Mouse (Mus musculus) intestine, postnatal 0 days (tissue): ENCODE measurements around the gene Pitx2. TPM values are rescaled to one million over a fixed set of nuclear protein-coding genes. Genes with fewer than 3 reads are reported as not detected.

Experiments
- ATAC-seq: fragments of 200-750 bp; cut with Nextera tagmentation; 2 replicates; pipeline ENCODE4 v1.8.0; 2017; ENCODE audit warnings: mild to moderate bottlenecking, moderate TSS enrichment, moderate library complexity
- H3K27ac ChIP-seq: fragments of 300-500 bp; sonication (generic); 2 replicates; pipeline ENCODE4 v1.5.1; 2014; ENCODE audit warnings: mild to moderate bottlenecking, low read depth, low read length, moderate library complexity
- H3K27me3 ChIP-seq: fragments of 300-500 bp; sonication (generic); replicated peaks from 2 replicates; pipeline ENCODE4 v1.6.1; 2014; ENCODE audit warnings: low read length, mixed read lengths; ENCODE audit not compliant: control insufficient read depth, insufficient read depth
- H3K36me3 ChIP-seq: fragments of 300-500 bp; sonication (generic); 2 replicates; pipeline ENCODE4 v1.6.1; 2014; ENCODE audit warnings: mild to moderate bottlenecking, moderate library complexity; ENCODE audit not compliant: control insufficient read depth, insufficient read depth
- H3K4me1 ChIP-seq: fragments of 300-500 bp; sonication (generic); replicated peaks from 2 replicates; pipeline ENCODE4 v1.6.1; 2014; ENCODE audit warnings: antibody characterized with exemption, low read length, mixed read lengths; ENCODE audit not compliant: control insufficient read depth, insufficient read depth
- H3K4me2 ChIP-seq: fragments of 300-500 bp; sonication (generic); replicated peaks from 2 replicates; pipeline ENCODE4 v1.6.1; 2014; ENCODE audit warnings: low read depth, mild to moderate bottlenecking, moderate library complexity
- H3K4me3 ChIP-seq: fragments of 300-500 bp; sonication (generic); 2 replicates; pipeline ENCODE4 v1.5.1; 2014; ENCODE audit warnings: low read depth, low read length
- H3K9ac ChIP-seq: fragments of 300-500 bp; sonication (generic); 2 replicates; pipeline ENCODE4 v1.6.1; 2014; ENCODE audit warnings: mild to moderate bottlenecking, low read depth, low read length
- H3K9me3 ChIP-seq: fragments of 300-500 bp; sonication (generic); 2 replicates; pipeline ENCODE4 v1.6.1; 2016; ENCODE audit warnings: mixed run types; ENCODE audit not compliant: control insufficient read depth
- CTCF ChIP-seq: sonication (generic); IDR thresholded peaks from 2 replicates; pipeline ENCODE4 v1.5.1; 2016; ENCODE audit warnings: low read depth, mild to moderate bottlenecking, control low read depth, antibody characterized with exemption, moderate library complexity
- WGBS: fragments of 180-500 bp; shearing (Covaris S2); extraction: QIAGEN DNeasy Blood & Tissue Kit; methylation state at CpG from one replicate; pipeline ENCODE4 v1.1.7; 2014; 5-methylcytosine and 5-hydroxymethylcytosine counted together
- polyA plus RNA-seq: library from polyadenylated mRNA; unstranded; fragments of >200 nt; fragmentation: Nextera tagmentation; extraction: Ambion mirVana; gene quantifications from 2 replicates; pipeline ENCODE4 v1.2.1, GENCODE M21; 2015

Gene Pitx2
- polyA plus RNA-seq, 1 experiment from 2014 or later, result 18.3 TPM

DNA sequence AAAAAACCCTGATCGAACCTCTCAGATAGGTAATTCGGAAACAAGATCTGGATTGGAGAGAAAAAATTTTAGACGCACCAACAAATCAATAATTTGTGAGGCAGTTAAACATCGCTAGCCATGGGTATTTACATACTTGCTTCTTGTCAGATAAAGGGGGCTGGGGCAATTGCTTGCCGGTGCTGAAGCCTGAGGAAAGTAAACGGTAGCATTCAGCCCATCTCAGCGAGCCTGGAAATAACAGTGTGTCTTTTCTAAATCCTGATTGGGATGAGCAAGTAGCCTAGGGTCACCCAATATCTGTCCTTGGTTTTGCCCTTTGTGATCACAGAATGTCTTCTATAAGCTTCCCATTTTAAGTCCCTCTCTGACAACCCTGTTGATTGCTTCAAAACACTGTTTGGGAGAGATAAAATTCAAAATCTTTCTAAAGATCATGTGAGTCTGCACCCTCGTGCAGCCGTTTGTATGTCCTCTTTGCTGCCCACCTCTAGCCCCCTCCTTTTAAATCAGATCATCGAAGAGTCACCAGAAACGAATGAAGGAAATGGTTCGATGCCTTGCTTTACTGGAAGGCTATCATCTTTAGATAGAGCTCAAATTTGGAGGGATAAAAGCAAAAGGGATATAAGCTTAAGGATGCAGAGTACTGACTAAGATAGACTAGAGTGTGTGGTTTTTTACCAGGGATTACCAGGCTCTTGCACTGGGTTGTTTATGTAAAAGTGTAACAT lies 3.7 kb upstream of the Pitx2 start:
- 21% methylated on average over 12 of the region's 12 CpGs for WGBS
- Histone ChIP-seq H3K4me3 (no peak overlapping the region), H3K36me3 (no peaks in the 10 kb centered on the region), H3K9me3 (no peaks in the 10 kb centered on the region), H3K4me1 (no peaks in the 10 kb centered on the region), H3K27me3 (peaks cover 67% of the 10 kb centered on the region), H3K9ac (no peak overlapping the region), H3K4me2 (no peak overlapping the region), H3K27ac (no peak overlapping the region)
- no peak for ATAC-seq
- no peak for TF ChIP-seq CTCF

DNA sequence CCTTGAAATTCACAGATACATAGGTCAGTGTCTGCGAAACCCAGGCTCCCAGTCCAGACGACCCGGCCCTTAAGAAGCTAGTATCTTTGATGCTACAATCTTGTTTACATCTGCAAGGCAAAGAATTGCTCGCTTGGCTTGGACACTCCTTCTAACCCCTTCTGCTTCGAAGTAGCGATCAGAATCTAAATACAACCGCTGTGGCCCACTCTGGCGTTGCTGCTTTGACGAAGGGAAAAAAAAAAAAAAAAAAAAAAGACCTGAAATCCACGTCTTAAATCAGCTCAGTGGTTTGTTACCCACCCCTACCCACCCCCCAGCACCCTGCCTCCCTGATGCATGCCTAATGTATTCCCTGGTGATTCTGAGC lies 3.1 kb upstream of the Pitx2 start:
- no peak for ATAC-seq
- Histone ChIP-seq H3K27ac (no peak overlapping the region), H3K4me1 (no peaks in the 10 kb centered on the region), H3K4me2 (no peak overlapping the region), H3K4me3 (no peak overlapping the region), H3K9me3 (no peaks in the 10 kb centered on the region), H3K36me3 (no peaks in the 10 kb centered on the region), H3K27me3 (peaks cover 72% of the 10 kb centered on the region), H3K9ac (no peak overlapping the region)
- no peak for TF ChIP-seq CTCF
- 22% methylated on average over 10 of the region's 10 CpGs for WGBS

DNA sequence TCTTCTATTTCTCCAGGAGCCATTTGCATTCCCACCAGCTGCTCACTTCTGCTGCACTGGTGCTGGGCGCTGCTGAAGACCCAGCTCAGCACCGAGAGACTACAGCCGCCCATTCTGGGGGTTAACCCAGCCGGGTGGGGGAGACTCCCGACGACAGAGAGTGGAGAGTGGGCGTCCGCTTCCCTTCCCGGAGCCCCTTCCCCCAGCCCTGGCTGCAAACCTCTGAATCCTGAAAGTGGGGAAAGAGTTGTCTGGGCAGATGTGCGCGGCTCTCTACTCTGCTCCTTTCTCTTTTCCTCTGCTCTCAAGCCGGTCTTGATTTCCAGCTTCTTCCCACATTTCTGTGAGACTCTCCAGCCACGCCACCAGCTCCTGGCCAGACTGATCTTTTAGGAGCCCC lies 2.6 kb upstream of the Pitx2 start:
- TF ChIP-seq CTCF, result no peak
- WGBS, result 25% methylated on average over 13 of the region's 13 CpGs
- no peaks in the 10 kb centered on the region for H3K36me3 ChIP-seq
- no peaks in the 10 kb centered on the region for H3K9me3 ChIP-seq
- H3K4me3 ChIP-seq, result peak overlapping the region; percentile 11
- no peaks in the 10 kb centered on the region for H3K4me1 ChIP-seq
- H3K4me2 ChIP-seq, result peak overlapping the region; percentile 17; the same call in 1 of the 2 replicates
- no peak for ATAC-seq
- peaks cover 77% of the 10 kb centered on the region for H3K27me3 ChIP-seq
- no peak overlapping the region for H3K27ac ChIP-seq
- no peak overlapping the region for H3K9ac ChIP-seq

DNA sequence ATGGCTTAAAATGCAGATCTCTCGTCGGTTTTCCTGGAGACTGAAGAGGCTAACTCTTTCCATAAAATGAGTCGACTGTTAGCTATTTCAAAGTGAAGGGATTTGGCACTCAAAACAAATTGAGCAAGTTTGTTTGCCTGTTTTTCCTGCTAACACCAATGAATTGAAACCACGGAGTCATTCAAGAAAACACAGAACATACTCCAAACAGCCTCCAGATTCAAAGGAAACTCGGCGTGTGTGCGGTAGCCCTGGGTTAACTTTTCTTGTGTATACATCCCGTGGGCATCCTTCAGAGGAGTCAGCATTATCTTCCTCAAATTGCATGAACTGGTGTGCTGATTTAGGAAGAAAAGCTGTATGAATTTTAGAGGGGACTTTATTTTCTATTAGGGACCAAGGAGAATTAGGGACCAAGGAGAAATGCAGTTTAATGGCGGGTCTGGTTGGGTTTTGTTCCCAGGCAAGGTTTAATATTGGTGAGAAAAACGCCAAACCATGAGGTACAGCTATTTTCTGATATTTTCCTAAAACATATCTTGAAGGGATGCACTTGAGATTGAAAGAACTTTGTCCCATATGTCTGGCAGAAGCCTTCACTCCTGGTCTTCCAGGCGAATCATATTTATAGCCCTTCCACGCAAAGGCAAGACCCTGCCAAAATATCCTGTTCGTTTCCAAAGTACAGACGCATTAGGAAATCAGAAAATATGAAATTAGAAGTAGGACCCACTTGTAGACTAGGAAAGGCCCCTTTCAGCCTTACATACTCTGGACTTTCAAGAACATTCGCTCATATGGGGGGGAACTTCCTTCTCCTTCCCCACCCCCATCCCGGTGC lies 1.7 kb upstream of the Pitx2 start:
- H3K27me3 ChIP-seq, result peaks cover 85% of the 10 kb centered on the region
- no peak overlapping the region for H3K4me3 ChIP-seq
- WGBS, result 45% methylated on average over 16 of the region's 16 CpGs
- H3K36me3 ChIP-seq, result no peaks in the 10 kb centered on the region
- no peak for TF ChIP-seq CTCF
- no peaks in the 10 kb centered on the region for H3K9me3 ChIP-seq
- H3K9ac ChIP-seq, result no peak overlapping the region
- no peak overlapping the region for H3K4me2 ChIP-seq
- ATAC-seq, result no peak
- H3K27ac ChIP-seq, result no peak overlapping the region
- H3K4me1 ChIP-seq, result no peaks in the 10 kb centered on the region

DNA sequence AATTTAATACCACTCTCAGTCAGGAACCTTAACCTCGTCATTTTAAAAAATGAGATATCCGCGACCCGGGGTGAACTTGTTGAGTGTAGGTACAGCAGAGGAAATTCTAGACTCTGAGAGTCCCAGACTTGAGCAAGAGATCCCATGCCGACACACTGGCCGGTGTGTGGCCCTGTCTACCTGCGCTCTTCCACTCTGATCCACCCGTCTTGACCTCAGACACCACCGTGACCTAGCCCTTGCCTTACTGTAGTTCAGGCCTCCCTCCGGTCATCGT lies 1.1 kb upstream of the Pitx2 start:
- ATAC-seq, result no peak
- H3K27ac ChIP-seq, result no peak overlapping the region
- no peaks in the 10 kb centered on the region for H3K36me3 ChIP-seq
- H3K9ac ChIP-seq, result no peak overlapping the region
- H3K27me3 ChIP-seq, result peaks cover 89% of the 10 kb centered on the region
- H3K4me3 ChIP-seq, result no peak overlapping the region
- 40% methylated on average over 11 of the region's 11 CpGs for WGBS
- no peaks in the 10 kb centered on the region for H3K9me3 ChIP-seq
- H3K4me2 ChIP-seq, result no peak overlapping the region
- no peak for TF ChIP-seq CTCF
- H3K4me1 ChIP-seq, result no peaks in the 10 kb centered on the region

DNA sequence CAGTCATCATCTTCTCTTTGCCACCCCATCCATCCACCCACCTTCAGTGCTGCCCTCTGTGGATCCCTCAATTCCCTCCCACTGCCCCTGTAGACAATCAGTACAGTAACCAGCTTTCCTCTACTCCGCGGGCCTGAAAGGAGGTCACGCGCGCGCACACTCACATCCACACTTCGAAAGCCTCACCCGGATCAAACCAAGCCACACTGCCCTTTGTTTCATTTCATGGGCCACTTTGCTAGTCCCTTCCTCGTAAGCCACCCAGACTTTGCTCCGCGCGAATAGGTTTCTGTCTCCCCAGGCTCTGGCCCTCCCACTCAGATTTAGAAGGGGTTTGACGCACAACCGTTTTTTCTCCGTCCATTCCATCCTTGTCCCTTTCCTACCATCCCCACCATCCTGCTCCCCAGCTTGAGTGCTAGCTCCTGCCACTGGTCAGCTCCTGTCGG lies 494 bp upstream of the Pitx2 start:
- H3K27ac ChIP-seq, result no peak overlapping the region
- peak overlapping the region; percentile 54 for H3K4me3 ChIP-seq
- no peak for ATAC-seq
- no peaks in the 10 kb centered on the region for H3K9me3 ChIP-seq
- no peaks in the 10 kb centered on the region for H3K4me1 ChIP-seq
- H3K9ac ChIP-seq, result 0 out of 2 replicates have a peak overlapping the region, but pooled peaks have one; percentile 22
- 3% methylated on average over 16 of the region's 16 CpGs for WGBS
- TF ChIP-seq CTCF, result no peak
- H3K4me2 ChIP-seq, result peak overlapping the region; percentile 88
- no peaks in the 10 kb centered on the region for H3K36me3 ChIP-seq
- H3K27me3 ChIP-seq, result peaks cover 94% of the 10 kb centered on the region
